Mouse (Mus musculus): Measurements from ENCODE around the gene Scaf11. TPM values are rescaled to one million over a fixed set of nuclear protein-coding genes. Genes with fewer than 3 reads are reported as not detected.
A peak's percentile ranks its signal among the peaks of the same experiment; 100 is the strongest.

Scaf11 gene
- total RNA-seq, 2 experiments from 2014 or later, result 48.9 to 50.6 TPM

DNA sequence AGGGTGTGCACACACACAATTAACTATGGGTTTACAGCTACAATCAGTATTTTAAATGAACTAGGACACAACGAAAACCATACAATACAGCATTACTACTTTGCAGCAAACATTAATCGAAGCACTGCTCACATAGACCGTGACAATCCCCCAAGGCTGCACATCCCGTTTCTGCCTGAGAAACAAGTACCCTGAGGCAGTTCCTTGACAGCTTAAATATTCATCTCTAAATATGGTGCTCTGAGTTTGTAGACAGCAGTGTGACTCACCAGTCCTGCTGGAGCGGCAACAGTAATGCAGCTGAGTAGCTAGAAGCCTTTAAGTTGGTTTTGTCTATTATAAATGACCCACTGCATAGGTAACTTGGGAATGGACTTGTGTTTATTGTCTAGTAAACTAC lies 55.1 kb downstream of the Scaf11 start:
- intact Hi-C loops (cut with DNase I), result no loop called here
- no peak for DNase-seq

DNA sequence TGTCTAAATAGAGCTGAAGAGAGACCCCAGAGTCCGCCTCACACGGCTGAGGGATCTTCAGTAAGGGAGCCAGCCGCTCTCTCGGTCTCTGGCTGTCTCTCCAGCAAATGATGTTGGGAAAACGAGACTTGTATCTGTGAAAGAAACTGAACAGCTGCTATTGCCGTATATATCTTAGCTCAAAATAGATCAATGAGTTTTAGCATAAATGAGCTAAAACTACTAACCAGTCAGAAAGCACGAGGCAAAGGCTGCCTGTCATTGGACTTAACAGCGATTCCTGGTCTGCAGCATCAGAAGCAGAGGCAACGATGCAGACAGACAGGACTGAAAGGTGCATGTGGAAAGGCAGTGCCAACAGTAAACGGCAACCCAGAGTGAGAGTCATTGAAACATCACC lies 62.3 kb downstream of the Scaf11 start:
- DNase-seq, result no peak
- intact Hi-C loops (cut with DNase I), result loop anchor here (10.0 kb wide), 1 partner anchor 94 kb away; no protein-coding TSS in a partner anchor

DNA sequence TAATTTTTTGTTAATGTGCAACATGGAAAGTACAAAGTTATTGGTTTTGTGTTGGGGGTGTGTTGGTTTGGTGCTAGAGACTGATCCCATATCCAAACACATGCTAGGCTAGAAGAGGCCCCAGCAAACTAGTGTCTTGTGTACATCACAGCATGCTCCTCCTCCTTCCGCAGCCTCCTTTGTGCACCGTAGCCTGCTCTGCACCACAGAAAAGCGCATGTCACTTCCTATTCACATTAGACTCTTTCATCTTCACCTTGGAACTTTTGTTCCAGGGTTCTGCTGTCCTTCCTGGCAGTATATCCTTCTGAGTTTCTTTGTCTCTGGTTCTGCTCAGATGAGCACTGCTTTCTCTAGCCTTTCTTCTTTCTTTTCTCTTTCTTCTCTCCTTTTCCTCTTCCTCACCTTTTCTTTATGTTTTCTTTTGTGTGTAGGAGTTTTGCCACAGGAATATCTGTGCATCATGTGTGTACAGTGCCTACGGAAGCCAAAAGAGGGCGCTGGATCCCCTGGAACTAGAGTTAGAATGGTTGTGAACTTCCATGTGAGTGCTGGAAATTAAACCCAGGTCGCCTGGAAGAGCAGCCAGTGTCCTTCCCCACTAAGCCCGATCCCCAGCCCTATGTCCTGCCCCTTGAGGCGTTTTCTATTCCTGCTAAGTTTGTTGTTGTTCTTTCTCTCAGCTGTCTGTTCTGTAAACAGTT lies 63.9 kb downstream of the Scaf11 start:
- intact Hi-C loops (cut with DNase I), result loop anchor here (10.0 kb wide), 1 partner anchor 92 kb away; no protein-coding TSS in a partner anchor
- no peak for DNase-seq

- DNase-seq, result no peak
- intact Hi-C loops (cut with DNase I), result loop anchor here (10.0 kb wide), 1 partner anchor 90 kb away; no protein-coding TSS in a partner anchor
These were observed 65.6 kb downstream of the Scaf11 start for GRCm38 (mm10) chr15:96395071-96395470.

DNA sequence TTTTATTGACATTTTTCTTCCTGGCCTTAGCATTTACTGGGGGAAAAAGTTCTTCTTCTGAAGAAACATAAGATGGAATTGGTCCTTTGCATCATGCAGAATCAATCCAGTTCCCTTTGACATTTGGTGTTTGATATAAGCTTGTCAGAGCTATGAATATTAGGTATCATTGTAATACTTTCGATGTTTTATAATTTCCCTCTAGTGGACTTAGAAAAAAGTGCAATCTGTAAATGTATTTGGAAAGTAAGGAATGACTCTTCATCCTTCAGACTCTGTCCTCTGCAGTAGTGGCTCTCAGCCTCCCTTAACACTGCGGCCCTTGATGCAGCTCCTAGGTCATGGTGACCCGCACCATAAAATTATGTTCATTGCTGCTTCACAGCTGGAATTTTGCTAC lies 67.8 kb downstream of the Scaf11 start:
- intact Hi-C loops (cut with DNase I), result loop anchor here (10.0 kb wide), 1 partner anchor 88 kb away; no protein-coding TSS in a partner anchor
- DNase-seq, result no peak

- intact Hi-C loops (cut with DNase I), result no loop called here
- DNase-seq, result no peak
These were observed 72.1 kb downstream of the Scaf11 start for GRCm38 (mm10) chr15:96388565-96388964.

GRCm38 (mm10) chr15:96382223-96382622 lies 78.4 kb downstream of the Scaf11 start:
- intact Hi-C loops (cut with DNase I), result no loop called here
- DNase-seq, result no peak

DNA sequence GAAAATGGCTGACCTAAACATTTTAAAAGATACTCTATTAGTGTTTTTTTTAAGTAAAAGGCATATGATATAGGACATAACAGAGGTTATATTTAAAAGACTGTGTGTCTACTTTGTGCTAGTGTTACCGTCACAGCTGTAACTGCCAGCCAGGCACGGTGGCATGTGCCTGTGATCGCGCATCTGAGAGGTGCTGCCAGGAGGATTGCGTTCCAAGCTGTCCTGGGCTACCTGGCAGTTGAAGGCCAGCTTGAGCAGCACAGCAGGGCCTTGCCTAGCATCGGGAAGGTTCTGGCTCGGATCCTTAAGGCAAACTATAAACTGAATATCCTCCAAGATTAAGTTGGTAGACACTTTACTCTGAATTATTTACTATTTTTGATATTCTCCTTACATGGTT lies 82.9 kb downstream of the Scaf11 start:
- DNase-seq, result peak; percentile 15
- intact Hi-C loops (cut with DNase I), result no loop called here

DNA sequence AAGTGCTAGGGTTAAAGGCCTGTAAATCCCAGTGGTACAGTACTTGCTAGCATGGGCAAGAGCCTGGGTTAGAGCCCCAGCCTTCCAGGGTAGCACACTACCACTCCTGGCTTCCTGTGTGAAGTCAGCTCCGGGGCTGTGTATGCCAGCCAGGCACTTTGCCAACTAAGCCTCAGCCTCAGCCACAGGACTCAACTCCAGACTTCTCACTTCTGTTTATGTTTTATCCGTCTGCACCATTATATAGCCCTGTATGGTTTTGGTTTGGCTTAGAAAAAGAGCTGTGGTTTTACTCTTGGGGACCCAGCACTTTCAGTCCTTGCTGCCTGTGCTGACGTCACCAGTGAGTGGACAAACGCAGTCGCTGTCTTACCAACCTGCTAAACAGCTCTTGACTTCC lies 83.4 kb downstream of the Scaf11 start:
- intact Hi-C loops (cut with DNase I), result no loop called here
- peak; percentile 45 for DNase-seq

DNA sequence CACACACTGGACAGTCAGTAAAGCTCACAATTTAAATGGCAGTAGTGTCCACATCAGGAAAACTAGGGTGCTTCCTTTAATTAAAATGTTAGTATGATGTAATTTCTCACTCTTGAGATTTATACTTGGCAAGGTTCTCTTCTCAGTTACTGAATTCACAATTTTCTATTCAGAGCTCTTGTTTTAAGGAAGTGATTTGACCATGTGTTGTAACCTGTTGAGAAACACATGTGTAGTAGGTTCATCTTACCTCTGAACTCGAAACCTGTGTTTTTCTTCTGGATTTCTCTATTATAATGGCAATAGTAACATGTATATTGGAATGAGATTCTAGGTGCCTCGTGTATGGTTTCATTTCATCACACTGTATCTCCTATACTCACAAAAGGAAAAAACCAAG lies 84.4 kb downstream of the Scaf11 start:
- intact Hi-C loops (cut with DNase I), result no loop called here
- DNase-seq, result no peak

DNA sequence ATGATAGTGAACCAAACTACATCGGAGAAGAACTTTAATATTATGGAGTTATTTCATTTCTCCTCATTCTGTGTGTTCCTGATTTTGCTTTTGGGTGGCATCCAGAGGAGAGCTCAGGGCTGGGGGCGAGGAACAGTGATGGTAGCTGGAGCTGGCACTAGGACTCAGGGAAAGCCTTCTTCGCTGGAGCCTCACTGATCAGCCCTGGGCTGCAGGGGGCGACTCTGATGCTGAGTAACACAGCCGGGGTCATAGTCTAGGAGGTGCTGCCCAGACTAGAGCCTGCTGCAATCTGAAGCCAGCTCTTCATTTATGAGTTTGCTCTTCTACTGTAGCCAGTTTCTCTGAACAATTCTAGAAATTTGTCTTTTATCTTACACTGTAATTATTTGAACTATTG lies 87.5 kb downstream of the Scaf11 start:
- intact Hi-C loops (cut with DNase I), result no loop called here

DNA sequence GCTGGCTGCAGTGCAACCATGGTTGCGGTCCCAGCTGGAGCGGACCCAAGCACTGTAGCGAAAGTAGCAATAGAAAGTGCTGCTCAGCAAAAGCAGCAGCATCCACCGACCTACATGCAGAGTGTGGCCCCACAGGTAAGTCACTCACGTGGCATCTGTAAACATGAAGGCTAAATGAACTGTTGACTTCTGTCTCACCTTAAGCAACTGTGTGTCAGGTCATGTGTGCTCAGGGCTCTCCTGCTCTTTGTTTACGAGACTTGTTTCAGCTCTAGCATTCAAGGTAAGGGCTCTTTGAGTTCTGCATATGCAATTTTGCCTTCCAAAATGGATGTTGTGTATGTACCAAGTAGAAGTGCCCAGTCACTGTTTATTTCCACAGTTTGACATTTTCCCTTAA lies 88.0 kb downstream of the Scaf11 start:
- intact Hi-C loops (cut with DNase I), result no loop called here
- no peak for DNase-seq

More for the DNA sequence above, 87.5 kb downstream of the Scaf11 start:
- DNase-seq, result no peak

DNA sequence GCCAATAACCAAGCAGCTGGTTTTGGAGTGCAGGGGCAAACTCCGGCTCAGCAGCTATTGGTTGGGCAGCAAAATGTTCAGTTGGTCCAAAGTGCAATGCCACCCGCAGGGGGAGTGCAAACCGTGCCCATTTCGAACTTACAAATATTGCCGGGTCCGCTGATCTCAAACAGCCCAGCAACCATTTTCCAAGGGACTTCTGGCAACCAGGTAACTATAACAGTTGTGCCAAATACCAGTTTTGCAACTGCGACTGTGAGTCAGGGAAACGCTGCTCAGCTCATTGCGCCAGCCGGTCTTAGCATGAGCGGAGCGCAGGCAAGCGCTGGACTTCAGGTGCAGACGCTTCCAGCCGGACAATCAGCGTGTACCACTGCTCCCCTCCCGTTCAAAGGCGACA lies 89.3 kb downstream of the Scaf11 start:
- no peak for DNase-seq
- intact Hi-C loops (cut with DNase I), result no loop called here

DNA sequence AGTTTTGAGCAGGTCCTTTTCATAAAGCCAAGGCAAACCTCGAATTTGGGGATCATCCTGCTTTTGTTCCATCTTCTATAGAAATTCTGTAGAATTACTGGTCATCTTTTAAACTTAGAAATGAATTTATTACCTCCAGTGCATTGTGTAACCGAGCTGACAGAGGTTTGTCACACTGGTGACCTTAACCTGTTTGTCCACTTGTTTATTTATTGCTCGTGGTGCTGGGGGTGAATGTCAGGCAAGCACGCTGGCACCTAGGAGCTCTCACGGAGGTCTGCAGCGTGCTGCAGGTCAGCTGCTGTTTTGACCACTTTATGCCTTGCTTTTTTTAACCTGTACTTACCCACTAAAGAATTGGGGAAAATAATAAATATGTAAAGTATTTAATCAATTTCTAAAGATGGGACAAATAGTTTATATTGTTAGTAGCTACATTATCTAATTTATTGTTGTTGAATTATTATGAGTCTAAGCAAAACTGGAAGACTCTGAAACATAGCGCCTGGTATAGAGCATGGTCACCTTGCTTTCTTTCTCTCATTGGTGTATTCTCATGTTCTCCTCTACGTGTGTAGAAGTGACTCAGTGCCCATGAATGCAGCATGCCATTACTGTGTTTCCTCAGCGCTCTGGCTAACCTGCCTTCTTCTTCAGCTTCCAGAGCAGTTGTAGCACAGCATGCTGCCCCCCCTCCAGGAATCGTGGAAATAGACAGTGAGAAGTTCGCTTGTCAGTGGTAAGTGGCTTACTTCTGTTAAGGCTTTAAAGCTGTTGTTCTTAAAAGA lies 94.3 kb downstream of the Scaf11 start:
- no peak for DNase-seq
- intact Hi-C loops (cut with DNase I), result no loop called here

DNA sequence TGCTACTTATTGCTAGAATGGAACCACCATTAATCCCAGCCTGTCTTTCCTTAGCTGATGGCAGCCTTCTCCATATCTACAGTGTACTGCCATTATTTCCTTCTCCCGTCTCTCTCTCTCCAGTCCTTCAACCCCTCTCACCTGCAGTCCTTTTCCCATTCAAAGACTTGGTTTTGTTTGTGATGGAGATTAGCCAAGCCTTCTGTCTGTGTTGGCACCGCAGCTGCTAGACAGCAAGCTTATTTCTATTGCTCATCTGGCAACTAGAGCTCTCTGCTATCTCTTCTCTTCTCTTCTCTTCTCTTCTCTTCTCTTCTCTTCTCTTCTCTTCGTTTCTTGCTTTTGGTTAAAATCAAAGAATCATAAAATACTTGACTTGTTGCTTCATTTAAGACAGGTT lies 95.3 kb downstream of the Scaf11 start:
- intact Hi-C loops (cut with DNase I), result no loop called here

More for the DNA sequence above, 95.3 kb downstream of the Scaf11 start:
- DNase-seq, result no peak

Small RNA genes within 50 kb of the gene (microRNA-seq; reads per million reads assigned to microRNA genes)
- not detected for gene Gm25397

Other genes starting within 250 kb of the Scaf11 start
- gene Arid2, start 173.3 kb downstream of the Scaf11 start, total RNA-seq (2021), result 10 to 100 TPM; 58.7 to 63.5 TPM
- 100 to 1,000 TPM; 116 to 118 TPM for gene Slc38a1, start 182.1 kb upstream of the Scaf11 start, total RNA-seq (2021)
- gene Slc38a2, start 238.9 kb upstream of the Scaf11 start, total RNA-seq (2021), result 100 to 1,000 TPM; 114 to 124 TPM